Mouse (Mus musculus): Measurements from ENCODE around the gene Fam155a. TPM values are rescaled to one million over a fixed set of nuclear protein-coding genes. Genes with fewer than 3 reads are reported as not detected.

The Fam155a gene
- polyA plus RNA-seq, 1 experiment from 2014 or later: 0.96 TPM

GRCm38 (mm10) chr8:9226767-9227166, 544.2 kb downstream of the Fam155a start:
- no peak overlapping the region for H3K4me3 ChIP-seq (ENCODE audit: low read depth, low read length)
- no peaks in the 10 kb centered on the region for H3K36me3 ChIP-seq (ENCODE audit: control insufficient read depth, insufficient read depth)
- TF ChIP-seq CTCF (IDR thresholded peaks at IDR 0.05; ENCODE audit: low read depth): no peak
- WGBS: 82% methylated on average over 7 of the region's 7 CpGs
- ATAC-seq: no peak
- no peaks in the 10 kb centered on the region for H3K9me3 ChIP-seq (ENCODE audit: control insufficient read depth)
- H3K27me3 ChIP-seq (replicated peaks; ENCODE audit: control insufficient read depth, insufficient read depth, low read length): no peaks in the 10 kb centered on the region
- H3K4me1 ChIP-seq (replicated peaks; ENCODE audit: control insufficient read depth, insufficient read depth, low read length): no peaks in the 10 kb centered on the region
- no peak overlapping the region for H3K27ac ChIP-seq (ENCODE audit: low read depth, low read length)
- H3K4me2 ChIP-seq (replicated peaks; ENCODE audit: low read depth): no peak overlapping the region
- no peak overlapping the region for H3K9ac ChIP-seq (ENCODE audit: low read depth, low read length)

GRCm38 (mm10) chr8:9211751-9212150, 559.2 kb downstream of the Fam155a start:
- H3K27me3 ChIP-seq (replicated peaks; ENCODE audit: control insufficient read depth, insufficient read depth, low read length): no peaks in the 10 kb centered on the region

DNA sequence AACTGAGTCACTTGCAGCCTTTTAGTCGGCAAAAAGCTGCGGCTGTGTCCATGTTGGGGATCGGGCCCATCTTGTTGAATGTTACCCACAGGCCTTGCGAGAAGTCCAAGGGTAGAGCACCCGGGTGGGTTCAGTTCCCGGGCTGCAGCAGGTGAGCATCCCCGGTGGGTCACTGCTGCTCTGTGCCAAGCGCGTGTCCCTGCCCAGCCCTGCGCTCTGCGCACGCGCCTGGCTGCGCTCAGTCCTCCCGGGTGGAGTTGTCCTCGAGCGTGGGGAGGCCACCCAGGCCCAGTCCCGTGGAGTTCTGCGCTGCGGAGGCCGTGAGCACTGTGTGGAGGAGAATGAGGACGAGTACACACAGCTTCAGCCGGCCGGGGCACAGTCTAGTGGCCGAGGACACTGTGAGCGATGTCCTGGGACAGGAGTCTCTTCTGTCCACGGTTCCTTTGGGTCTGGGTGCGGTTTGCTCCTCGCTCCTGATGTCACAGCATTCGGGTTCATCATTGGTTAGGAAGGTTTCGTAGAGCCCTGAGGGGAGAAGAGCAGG, 563.4 kb downstream of the Fam155a start:
- no peaks in the 10 kb centered on the region for H3K36me3 ChIP-seq (ENCODE audit: control insufficient read depth, insufficient read depth)
- H3K9ac ChIP-seq (ENCODE audit: low read depth, low read length): no peak overlapping the region
- H3K27ac ChIP-seq (ENCODE audit: low read depth, low read length): no peak overlapping the region
- no peak for ATAC-seq
- H3K4me2 ChIP-seq (replicated peaks; ENCODE audit: low read depth): no peak overlapping the region
- H3K4me3 ChIP-seq (ENCODE audit: low read depth, low read length): no peak overlapping the region
- H3K27me3 ChIP-seq (replicated peaks; ENCODE audit: control insufficient read depth, insufficient read depth, low read length): no peaks in the 10 kb centered on the region
- WGBS: 93% methylated on average over 31 of the region's 31 CpGs
- H3K4me1 ChIP-seq (replicated peaks; ENCODE audit: control insufficient read depth, insufficient read depth, low read length): no peaks in the 10 kb centered on the region
- H3K9me3 ChIP-seq (ENCODE audit: control insufficient read depth): no peaks in the 10 kb centered on the region
- no peak for TF ChIP-seq CTCF (IDR thresholded peaks at IDR 0.05; ENCODE audit: low read depth)

More at GRCm38 (mm10) chr8:9211751-9212150, 559.2 kb downstream of the Fam155a start:
- Histone ChIP-seq H3K4me3 (ENCODE audit: low read depth, low read length) (no peak overlapping the region), H3K4me1 (replicated peaks; ENCODE audit: control insufficient read depth, insufficient read depth, low read length) (no peaks in the 10 kb centered on the region), H3K9me3 (ENCODE audit: control insufficient read depth) (no peaks in the 10 kb centered on the region), H3K9ac (ENCODE audit: low read depth, low read length) (no peak overlapping the region), H3K27ac (ENCODE audit: low read depth, low read length) (no peak overlapping the region), H3K4me2 (replicated peaks; ENCODE audit: low read depth) (no peak overlapping the region), H3K36me3 (ENCODE audit: control insufficient read depth, insufficient read depth) (no peaks in the 10 kb centered on the region)
- no peak for ATAC-seq
- WGBS: 55% methylated on average over 4 of the region's 4 CpGs
- no peak for TF ChIP-seq CTCF (IDR thresholded peaks at IDR 0.05; ENCODE audit: low read depth)

DNA sequence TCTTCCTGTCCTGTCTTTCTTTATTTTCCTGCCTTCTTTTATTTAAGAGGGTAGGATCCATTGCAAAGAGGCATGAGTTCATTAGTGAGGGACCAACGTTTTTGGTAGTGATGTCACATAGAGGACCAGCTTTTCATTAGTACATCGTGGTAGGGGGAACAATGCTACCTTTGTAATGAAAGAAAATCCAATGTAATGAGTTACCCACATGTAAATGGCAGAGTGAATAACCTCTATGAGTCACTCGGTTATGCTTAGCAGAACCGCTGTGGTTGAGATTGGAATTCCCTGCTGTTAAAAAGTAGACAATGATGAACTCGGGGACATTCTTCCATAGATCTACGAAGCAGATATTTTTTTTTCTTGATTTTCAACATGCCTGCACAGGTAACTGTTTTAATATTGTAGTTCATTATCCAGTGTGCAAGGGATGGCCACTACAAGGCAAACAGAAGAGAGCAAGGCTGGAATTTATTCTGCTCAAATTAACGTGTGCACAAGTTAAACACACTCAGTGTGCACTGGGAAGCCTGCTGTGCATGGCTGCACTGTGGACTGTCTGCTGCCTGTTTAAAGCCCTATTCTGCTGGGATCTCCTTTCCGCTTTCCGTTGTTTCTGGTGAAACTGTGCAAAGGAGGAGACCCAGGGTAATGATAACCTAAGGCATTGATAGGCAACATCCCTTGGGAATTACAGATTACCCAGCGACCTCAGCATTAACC, 566.5 kb downstream of the Fam155a start:
- 71% methylated on average over 10 of the region's 10 CpGs for whole genome bisulfite sequencing
- no peak for ATAC-seq
- no peak for TF ChIP-seq CTCF (IDR thresholded peaks at IDR 0.05; ENCODE audit: low read depth)
- Histone ChIP-seq H3K27me3 (replicated peaks; ENCODE audit: control insufficient read depth, insufficient read depth, low read length) (no peaks in the 10 kb centered on the region), H3K27ac (ENCODE audit: low read depth, low read length) (no peak overlapping the region), H3K9ac (ENCODE audit: low read depth, low read length) (no peak overlapping the region), H3K9me3 (ENCODE audit: control insufficient read depth) (no peaks in the 10 kb centered on the region), H3K4me2 (replicated peaks; ENCODE audit: low read depth) (no peak overlapping the region), H3K36me3 (ENCODE audit: control insufficient read depth, insufficient read depth) (no peaks in the 10 kb centered on the region), H3K4me3 (ENCODE audit: low read depth, low read length) (no peak overlapping the region), H3K4me1 (replicated peaks; ENCODE audit: control insufficient read depth, insufficient read depth, low read length) (no peaks in the 10 kb centered on the region)

GRCm38 (mm10) chr8:9200099-9200498, 570.9 kb downstream of the Fam155a start:
- H3K4me2 ChIP-seq (replicated peaks; ENCODE audit: low read depth): no peak overlapping the region
- TF ChIP-seq CTCF (IDR thresholded peaks at IDR 0.05; ENCODE audit: low read depth): no peak
- H3K9me3 ChIP-seq (ENCODE audit: control insufficient read depth): no peaks in the 10 kb centered on the region
- no peak for ATAC-seq
- H3K4me1 ChIP-seq (replicated peaks; ENCODE audit: control insufficient read depth, insufficient read depth, low read length): no peaks in the 10 kb centered on the region
- H3K36me3 ChIP-seq (ENCODE audit: control insufficient read depth, insufficient read depth): no peaks in the 10 kb centered on the region
- 83% methylated on average over 3 of the region's 3 CpGs for WGBS
- H3K4me3 ChIP-seq (ENCODE audit: low read depth, low read length): no peak overlapping the region
- no peaks in the 10 kb centered on the region for H3K27me3 ChIP-seq (replicated peaks; ENCODE audit: control insufficient read depth, insufficient read depth, low read length)
- H3K9ac ChIP-seq (ENCODE audit: low read depth, low read length): no peak overlapping the region
- H3K27ac ChIP-seq (ENCODE audit: low read depth, low read length): no peak overlapping the region

DNA sequence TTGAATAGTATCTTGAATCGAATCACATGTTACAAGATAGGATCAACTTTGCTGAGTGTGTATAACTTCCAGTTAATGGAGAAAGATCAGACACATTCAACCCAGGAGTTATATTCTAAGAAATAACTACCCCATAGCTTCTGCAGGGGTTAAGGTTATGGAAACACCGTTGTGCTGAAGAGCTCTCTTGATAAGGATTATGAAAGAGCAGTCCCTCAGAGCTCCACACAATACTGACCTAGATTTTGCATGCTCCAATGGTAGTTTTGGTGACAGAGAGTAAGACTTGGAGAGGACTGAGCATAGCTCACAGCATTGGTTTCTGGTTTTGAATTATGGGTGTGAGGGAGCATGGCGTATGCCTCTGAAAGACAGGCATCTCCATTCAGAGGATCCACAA, 579.3 kb downstream of the Fam155a start:
- Histone ChIP-seq H3K4me3 (ENCODE audit: low read depth, low read length) (no peak overlapping the region), H3K4me1 (replicated peaks; ENCODE audit: control insufficient read depth, insufficient read depth, low read length) (no peaks in the 10 kb centered on the region), H3K36me3 (ENCODE audit: control insufficient read depth, insufficient read depth) (no peaks in the 10 kb centered on the region), H3K9me3 (ENCODE audit: control insufficient read depth) (no peaks in the 10 kb centered on the region), H3K9ac (ENCODE audit: low read depth, low read length) (no peak overlapping the region), H3K27me3 (replicated peaks; ENCODE audit: control insufficient read depth, insufficient read depth, low read length) (no peaks in the 10 kb centered on the region), H3K27ac (ENCODE audit: low read depth, low read length) (no peak overlapping the region), H3K4me2 (replicated peaks; ENCODE audit: low read depth) (no peak overlapping the region)
- whole genome bisulfite sequencing: 68% methylated on average over 3 of the region's 3 CpGs
- TF ChIP-seq CTCF (IDR thresholded peaks at IDR 0.05; ENCODE audit: low read depth): no peak
- no peak for ATAC-seq

All from intestine, postnatal 0 days (tissue).